Mouse (Mus musculus) megakaryocyte progenitor cell, adult 5-6 weeks (primary cell): ENCODE data around the gene Cyfip2. TPM values are rescaled to one million over a fixed set of nuclear protein-coding genes. Genes with fewer than 3 reads are reported as not detected.
A peak's percentile ranks its signal among the peaks of the same experiment; 100 is the strongest.
"Not testable (repeated sequence)": the region's sequence is repeated elsewhere in the genome, so short reads cannot be mapped to it uniquely, and the experiment has no call there.

Experiments used
- ATAC-seq: replicated peaks from 2 replicates; pipeline ENCODE4 v1.8.0; 2016; ENCODE audit warnings: mild to moderate bottlenecking, moderate TSS enrichment, inconsistent platforms; ENCODE audit not compliant: poor library complexity
- total RNA-seq, 2 experiments: library from RNA; stranded (forward) in 1 of 2; stranded (reverse) in 1 of 2; fragments of 157-497, 149-512 nt in 1 of 2; fragments of 200-1000 nt in 1 of 2; gene quantifications; 2 replicates each; pipeline versions ENCODE4 v1.2.3 to v1.2.4; 2015 to 2017

Gene Cyfip2
- total RNA-seq, 2 experiments from 2014 or later, result 48.6 to 122 TPM

DNA sequence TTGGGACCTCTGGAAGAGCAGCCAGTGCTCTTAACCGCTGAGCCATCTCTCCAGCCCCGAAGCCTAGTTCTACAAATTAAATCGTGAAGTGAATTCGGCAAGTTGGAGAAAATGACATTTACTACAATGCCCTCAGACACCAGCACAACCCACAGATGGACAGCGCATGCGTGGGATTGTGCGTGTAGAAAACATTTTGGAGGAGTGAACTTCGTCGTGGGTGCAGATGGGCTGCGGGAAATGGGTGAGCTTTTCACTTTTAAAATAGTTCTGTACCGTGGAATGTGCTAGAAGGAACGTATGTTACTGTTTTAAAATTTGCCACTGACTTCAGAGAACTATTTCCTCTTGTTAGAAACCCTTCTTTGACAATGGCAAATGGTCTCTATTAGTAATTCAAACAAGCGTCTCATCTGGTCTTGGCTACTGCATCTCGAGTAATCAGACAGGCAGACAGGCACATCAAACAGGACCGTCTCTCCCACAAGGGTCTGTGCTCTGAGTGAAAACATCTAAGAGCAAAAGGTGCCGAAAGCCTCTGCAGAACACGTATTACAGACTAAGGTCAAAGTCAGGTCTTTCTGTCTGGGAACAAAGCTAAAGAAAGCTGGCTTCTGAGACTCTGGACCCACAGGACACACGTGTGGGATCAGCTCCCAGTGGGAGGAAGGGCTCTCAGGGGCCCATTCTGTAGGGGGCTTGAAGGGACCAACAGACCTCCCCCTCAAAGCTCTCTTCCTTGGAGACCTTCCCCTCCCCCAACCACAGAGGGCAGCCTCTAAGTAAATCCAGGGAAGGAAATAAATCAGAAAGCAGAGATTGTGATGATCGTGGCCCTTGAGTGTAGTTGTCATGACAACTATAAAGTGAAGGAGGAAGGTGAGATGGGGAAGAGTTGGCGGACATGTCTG is 110.8 kb downstream of the Cyfip2 start:
- ATAC-seq, result no peak

DNA sequence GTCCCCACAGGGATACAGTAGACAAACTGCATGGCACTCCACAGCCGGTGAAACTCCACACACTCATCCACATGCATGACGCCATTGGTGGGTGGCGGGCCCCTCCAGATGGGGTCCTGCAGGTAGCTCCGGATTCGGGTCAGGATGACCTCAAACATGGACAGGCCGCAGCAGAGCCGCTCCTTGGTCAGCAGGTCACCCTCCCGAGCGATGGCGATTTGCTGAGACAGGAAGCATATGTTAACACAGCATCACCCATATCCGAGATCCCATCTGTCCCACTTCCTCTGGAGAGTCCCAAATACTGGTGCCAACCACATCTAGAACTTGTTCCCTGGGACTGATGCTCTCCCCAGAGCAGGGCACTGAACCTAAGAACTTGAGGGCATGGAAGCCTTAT is 112.0 kb downstream of the Cyfip2 start:
- ATAC-seq, result no peak

DNA sequence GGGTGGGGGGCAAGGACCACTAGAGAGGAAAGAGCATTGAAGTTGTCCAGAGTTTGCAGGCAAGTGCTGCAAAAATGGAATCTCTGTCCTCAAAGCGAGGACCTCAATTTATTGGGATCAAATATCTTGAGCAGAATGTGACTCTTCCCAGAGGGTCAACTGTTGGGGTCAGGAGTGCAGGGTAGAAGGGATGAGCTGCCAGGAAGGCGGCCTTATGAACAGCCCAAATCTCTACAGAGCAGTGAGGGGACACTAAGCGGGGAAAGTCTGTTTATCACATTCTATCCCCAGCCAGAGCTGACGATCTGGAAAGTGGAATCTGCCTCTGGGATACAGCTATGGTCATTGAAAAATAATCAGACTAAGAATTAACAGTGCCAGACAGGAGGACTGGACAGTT is 118.5 kb downstream of the Cyfip2 start:
- no peak for ATAC-seq

DNA sequence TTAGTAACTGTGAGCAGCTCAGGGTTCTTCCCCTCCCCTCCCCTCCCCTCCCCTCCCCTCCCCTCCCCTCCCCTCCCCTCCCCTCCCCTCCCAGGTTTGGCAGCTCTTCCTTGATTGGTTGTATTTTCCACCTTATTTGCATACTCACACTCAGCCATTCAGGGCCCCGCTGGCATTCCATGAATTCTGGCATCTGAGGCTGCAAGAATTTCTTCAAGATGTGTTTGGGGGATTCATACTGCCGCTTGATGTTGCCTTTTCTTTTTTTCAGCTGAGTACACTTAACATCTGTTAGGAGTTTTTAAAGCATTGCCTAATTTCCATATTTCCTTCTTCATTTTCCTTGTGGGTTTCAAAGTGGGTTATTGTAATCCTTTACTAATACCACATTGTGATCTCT is 124.4 kb downstream of the Cyfip2 start:
- no peak for ATAC-seq

DNA sequence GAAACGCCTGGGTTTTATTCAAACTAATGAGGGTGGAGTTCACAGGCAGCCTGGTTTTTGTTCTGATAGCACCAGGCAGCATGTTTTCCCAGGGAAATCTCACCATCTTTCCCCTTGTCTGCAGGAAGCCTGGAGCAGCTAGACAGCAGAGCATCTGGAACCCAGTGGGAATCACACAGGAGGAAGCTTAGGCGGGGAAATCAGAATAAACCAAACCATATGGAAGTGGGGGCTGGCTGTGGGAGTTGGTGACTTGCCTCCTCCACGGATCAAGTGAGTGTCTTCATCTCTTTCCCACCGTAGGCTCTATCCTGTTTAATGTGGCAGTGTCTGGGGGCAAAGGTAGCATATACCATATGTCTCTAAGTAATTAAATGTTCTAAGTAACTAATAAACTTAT is 127.2 kb downstream of the Cyfip2 start:
- no peak for ATAC-seq

DNA sequence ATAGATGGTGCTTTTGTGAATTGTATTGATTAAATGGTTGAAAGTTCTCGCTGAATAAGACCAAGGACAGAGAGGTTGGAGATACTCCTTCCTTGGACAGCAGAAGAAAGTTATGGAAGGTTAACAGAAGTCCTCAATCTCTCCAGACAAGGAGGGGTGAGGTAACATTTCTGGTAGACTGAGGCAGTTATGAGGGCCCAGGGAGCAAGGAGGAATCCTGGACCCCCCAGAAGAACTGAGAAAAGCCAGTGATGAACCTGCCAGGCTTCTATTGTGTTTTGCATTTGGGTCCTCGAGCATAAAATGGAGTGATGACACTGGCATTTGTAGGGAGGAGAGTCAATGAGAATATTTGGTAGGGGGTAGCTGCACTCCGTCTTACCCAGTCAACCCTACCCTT is 127.7 kb downstream of the Cyfip2 start:
- ATAC-seq, result no peak

DNA sequence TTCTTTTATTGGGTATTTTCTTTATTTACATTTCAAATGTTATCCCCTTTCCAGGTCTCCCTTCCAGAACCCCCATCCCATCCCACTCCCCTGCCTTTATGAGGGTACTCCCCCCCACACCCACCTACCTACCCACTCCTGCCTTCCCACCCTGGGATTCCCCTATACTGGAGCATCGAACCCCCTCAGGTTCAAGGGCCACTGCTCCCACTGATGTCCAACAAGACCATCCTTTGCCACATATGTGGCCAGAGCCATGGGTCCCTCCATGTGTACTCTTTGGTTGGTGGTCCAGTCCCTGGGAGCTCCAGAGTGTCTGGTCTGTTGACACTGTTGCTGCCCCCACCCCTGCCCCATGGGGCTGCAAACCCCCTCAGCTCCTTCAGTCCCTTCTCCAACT is 130.6 kb downstream of the Cyfip2 start:
- ATAC-seq, result not testable (repeated sequence)

DNA sequence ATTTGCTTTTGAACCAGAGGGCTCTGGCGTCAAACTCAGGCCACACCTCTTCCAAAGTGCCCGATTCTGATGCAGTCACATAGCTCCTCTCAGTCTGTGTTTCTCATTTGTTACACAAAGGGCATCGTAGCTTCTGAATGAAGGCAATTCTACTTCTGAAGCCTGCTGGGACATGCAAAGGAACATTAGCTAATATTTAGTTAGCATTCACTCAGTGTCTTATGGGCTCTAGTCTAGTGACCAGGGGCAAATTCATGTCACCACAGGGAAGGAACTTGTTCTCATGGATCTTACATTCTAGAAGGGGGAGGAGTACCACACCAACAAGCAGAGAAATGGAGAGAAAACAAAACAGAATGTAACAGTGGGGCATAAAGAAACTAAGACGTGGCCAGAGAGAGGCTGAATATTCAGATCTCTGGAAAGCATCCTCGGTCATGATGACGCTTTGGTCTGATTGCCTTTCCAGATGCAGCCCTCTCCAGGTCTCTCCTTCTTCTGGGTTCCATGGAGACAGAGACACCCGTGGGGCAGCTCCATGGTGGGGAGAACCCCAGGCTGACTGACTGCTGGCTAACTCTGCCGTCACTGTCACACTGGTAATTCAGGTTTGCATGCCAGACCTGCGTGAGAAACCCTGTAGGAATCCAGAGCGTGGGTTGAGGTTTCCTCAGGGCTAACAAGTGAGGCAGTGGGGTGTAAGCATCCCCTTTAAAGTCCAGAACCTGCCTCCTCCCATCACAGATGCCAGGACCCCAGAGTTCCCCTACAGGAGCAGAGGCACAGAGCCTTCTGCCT is 135.2 kb downstream of the Cyfip2 start:
- ATAC-seq, result no peak

DNA sequence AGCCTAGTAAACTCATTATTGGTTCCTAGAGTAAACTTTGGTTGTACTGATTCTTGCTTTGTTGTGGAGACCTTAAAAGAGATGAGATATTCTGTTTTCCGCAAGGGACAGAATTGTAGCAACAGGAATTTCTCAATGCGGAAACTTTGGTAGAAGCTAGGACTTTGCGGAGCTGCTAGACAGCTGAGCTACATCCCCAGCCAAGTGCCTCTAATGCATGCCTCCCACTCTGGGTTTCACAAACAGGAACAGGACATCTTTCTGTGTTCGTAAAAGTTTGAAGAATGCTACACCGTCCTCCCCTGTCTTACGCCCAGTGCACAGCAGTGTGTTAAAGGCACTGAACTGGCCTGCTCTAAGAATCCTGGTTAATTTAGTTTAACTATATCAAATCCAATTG is 136.5 kb downstream of the Cyfip2 start:
- no peak for ATAC-seq

GRCm38 (mm10) chr11:46172128-46172527 is 140.5 kb downstream of the Cyfip2 start:
- no peak for ATAC-seq

GRCm38 (mm10) chr11:46169908-46170307 is 142.8 kb downstream of the Cyfip2 start:
- ATAC-seq, result no peak

DNA sequence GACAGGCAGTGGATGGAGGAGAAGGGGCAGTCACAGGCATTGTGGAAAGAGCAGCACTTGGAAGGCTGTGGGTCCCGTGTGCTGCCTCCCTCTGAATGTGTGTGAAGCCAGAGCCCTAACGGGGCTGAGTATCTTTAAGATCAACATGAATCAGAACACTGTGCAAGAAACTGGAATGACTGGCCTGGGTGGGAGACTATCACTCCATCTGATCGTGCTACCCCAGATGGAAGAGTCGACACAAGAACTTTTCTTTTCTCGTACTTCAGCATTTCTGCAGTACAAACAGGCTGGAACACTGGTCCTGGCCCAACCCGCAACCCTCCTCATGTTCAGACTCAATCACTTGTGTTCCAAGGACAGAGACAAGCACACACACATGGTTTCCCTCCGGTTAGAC is 144.2 kb downstream of the Cyfip2 start:
- no peak for ATAC-seq

- ATAC-seq, result 0 out of 2 replicates have a peak, but pooled peaks have one; percentile 20
Measured at GRCm38 (mm10) chr11:46165866-46166585, 146.6 kb downstream of the Cyfip2 start, which contains the start of gene Nipal4. Nipal4 (minus strand) TSS chr11:46166508.

DNA sequence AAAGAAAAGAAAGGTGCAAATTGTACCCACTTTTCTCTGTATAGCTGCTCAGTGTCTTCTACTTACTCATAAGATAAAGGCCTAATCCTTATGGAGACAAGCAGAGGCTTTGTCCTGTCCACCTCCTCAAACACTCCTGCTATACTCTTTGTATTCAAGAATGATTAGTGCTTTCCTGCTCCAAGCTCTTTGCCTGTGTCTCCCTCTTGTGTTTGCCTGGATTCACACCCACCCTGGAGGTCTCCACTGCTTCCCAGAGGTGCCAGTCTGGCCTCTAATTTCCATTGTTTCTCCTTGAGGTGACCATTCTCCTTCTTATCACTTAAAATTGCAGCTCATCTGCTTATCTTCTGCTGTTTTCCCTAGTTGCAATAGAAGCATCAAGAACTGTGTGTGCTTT is 155.2 kb downstream of the Cyfip2 start:
- ATAC-seq, result no peak

DNA sequence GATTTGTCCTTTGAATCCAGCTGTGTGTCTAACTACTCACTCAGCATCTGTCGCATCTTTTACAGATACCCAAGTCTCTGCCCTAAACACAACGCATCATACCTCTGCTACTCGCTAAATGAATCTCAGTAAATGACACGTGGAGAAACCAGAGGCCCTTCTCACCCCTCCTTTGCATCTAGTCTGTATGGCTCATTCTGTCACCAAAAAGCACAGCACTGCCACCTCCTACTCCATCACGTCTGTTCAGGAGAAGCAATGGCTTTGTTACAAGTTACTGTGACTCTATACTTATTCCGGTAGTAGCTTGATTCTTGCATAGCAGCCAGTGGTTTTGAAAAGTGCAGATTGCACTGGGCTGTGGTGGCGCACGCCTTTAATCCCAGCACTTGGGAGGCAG is 155.7 kb downstream of the Cyfip2 start:
- no peak for ATAC-seq

GRCm38 (mm10) chr11:46146619-46147018 is 166.0 kb downstream of the Cyfip2 start:
- ATAC-seq, result peak; percentile 58; the same call in 1 of the 2 replicates

DNA sequence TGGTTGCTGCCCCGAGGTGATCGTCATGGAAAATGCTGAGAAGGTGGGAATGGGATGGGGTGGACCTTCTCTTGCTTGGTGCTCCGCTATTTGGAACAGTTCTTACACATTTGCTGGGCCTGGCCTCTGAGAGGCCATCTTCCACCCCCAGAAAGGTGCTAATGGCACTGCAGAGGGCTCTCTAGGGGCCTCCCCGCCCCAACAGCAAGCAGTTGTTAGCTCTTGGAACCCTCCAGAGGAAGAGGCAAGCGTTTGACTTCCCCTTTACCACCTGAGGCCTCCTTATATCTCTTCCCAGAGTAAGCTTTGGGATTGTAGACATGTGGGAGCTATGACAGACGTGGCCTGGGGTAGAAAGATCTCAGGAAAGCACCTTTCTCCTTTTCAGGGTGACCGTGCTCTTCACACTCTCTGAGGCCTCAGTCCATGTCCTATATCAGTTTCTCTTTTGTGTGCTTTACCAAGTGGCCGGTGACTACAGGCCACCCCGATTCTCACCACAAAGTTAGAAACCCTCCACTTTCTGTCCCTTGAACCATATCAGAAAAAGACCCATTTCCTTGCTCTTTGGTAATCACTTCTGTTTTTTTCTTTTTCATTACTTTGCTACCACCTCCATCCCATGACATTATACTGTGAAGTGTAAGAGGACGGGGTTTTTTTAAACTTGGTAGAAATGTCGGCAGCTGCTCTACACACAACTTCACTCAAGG is 167.3 kb downstream of the Cyfip2 start:
- ATAC-seq, result no peak
